Mouse (Mus musculus): ENCODE results near the gene Mapkapk3. TPM values are rescaled to one million over a fixed set of nuclear protein-coding genes. Genes with fewer than 3 reads are reported as not detected.

Mapkapk3 gene
- 186 and 231 TPM in 2 replicates for total RNA-seq (2014; fragmentation: Nextera tagmentation)
- total RNA-seq (2017) = 191 and 207 TPM in 2 replicates

GRCm38 (mm10) chr9:107289211-107290076 lies at the start of gene Mapkapk3:
TSS of gene Mapkapk3 (minus strand) at chr9:107289877.
- peak; percentile 58 for ATAC-seq (replicated peaks; ENCODE audit: poor library complexity, severe bottlenecking)

GRCm38 (mm10) chr9:107338172-107338883 lies 48.7 kb upstream of the Mapkapk3 start, which contains the start of gene Hemk1:
TSS of gene Hemk1 (minus strand) at chr9:107338350.
- peak; percentile 72 for ATAC-seq (replicated peaks; ENCODE audit: poor library complexity, severe bottlenecking)

GRCm38 (mm10) chr9:107336386-107336785 lies 46.7 kb upstream of the Mapkapk3 start:
- no peak for ATAC-seq (replicated peaks; ENCODE audit: poor library complexity, severe bottlenecking)

- peak; percentile 53 for ATAC-seq (replicated peaks; ENCODE audit: poor library complexity, severe bottlenecking)
Observed at GRCm38 (mm10) chr9:107335909-107336308, 46.2 kb upstream of the Mapkapk3 start.

- ATAC-seq (replicated peaks; ENCODE audit: poor library complexity, severe bottlenecking) = no peak; the same call in 1 of the 2 replicates
Observed at GRCm38 (mm10) chr9:107335046-107335445, 45.4 kb upstream of the Mapkapk3 start.

GRCm38 (mm10) chr9:107334356-107334755 lies 44.7 kb upstream of the Mapkapk3 start:
- ATAC-seq (replicated peaks; ENCODE audit: poor library complexity, severe bottlenecking) = no peak

- no peak for ATAC-seq (replicated peaks; ENCODE audit: poor library complexity, severe bottlenecking)
Observed at GRCm38 (mm10) chr9:107333686-107334085, 44.0 kb upstream of the Mapkapk3 start.

- ATAC-seq (replicated peaks; ENCODE audit: poor library complexity, severe bottlenecking) = no peak
Observed at GRCm38 (mm10) chr9:107330791-107331190, 41.1 kb upstream of the Mapkapk3 start.

- no peak for ATAC-seq (replicated peaks; ENCODE audit: poor library complexity, severe bottlenecking)
Observed at GRCm38 (mm10) chr9:107327879-107328620, 38.4 kb upstream of the Mapkapk3 start.

- no peak for ATAC-seq (replicated peaks; ENCODE audit: poor library complexity, severe bottlenecking)
Observed at GRCm38 (mm10) chr9:107325904-107326303, 36.2 kb upstream of the Mapkapk3 start.

GRCm38 (mm10) chr9:107324799-107325561 lies 35.3 kb upstream of the Mapkapk3 start:
- ATAC-seq (replicated peaks; ENCODE audit: poor library complexity, severe bottlenecking) = no peak

GRCm38 (mm10) chr9:107323558-107323957 lies 33.9 kb upstream of the Mapkapk3 start:
- ATAC-seq (replicated peaks; ENCODE audit: poor library complexity, severe bottlenecking) = peak; percentile 55

- no peak for ATAC-seq (replicated peaks; ENCODE audit: poor library complexity, severe bottlenecking)
Observed at GRCm38 (mm10) chr9:107322461-107323050, 32.9 kb upstream of the Mapkapk3 start.

GRCm38 (mm10) chr9:107315791-107316190 lies 26.1 kb upstream of the Mapkapk3 start:
- no peak for ATAC-seq (replicated peaks; ENCODE audit: poor library complexity, severe bottlenecking)

GRCm38 (mm10) chr9:107313926-107314325 lies 24.2 kb upstream of the Mapkapk3 start:
- no peak for ATAC-seq (replicated peaks; ENCODE audit: poor library complexity, severe bottlenecking)

- ATAC-seq (replicated peaks; ENCODE audit: poor library complexity, severe bottlenecking) = peak; percentile 90
Observed at GRCm38 (mm10) chr9:107312811-107313584, 23.3 kb upstream of the Mapkapk3 start.

- ATAC-seq (replicated peaks; ENCODE audit: poor library complexity, severe bottlenecking) = no peak
Observed at GRCm38 (mm10) chr9:107309600-107309999, 19.9 kb upstream of the Mapkapk3 start.

- no peak for ATAC-seq (replicated peaks; ENCODE audit: poor library complexity, severe bottlenecking)
Observed at GRCm38 (mm10) chr9:107309171-107309570, 19.5 kb upstream of the Mapkapk3 start.

All from granulocyte monocyte progenitor cell, adult 5-6 weeks (primary cell).